Mouse (Mus musculus) liver, embryonic 16.5 days (tissue): Measurements from ENCODE around the gene Proca1. TPM values are rescaled to one million over a fixed set of nuclear protein-coding genes. Genes with fewer than 3 reads are reported as not detected.
A peak's percentile ranks its signal among the peaks of the same experiment; 100 is the strongest.

Experiments
- ATAC-seq: fragments of 200-750 bp; cut with Nextera tagmentation; 2 replicates; pipeline ENCODE4 v1.8.0; 2017; ENCODE audit warnings: low read depth, mild to moderate bottlenecking, moderate number of reproducible peaks, moderate library complexity
- H3K27ac ChIP-seq: fragments of 300-500 bp; sonication (generic); 2 replicates; pipeline ENCODE4 v1.5.1; 2014; ENCODE audit warnings: mild to moderate bottlenecking, low read length
- H3K27me3 ChIP-seq: fragments of 300-500 bp; sonication (generic); 2 replicates; pipeline ENCODE4 v1.6.1; 2014; ENCODE audit warnings: low read depth, low read length, mixed read lengths; ENCODE audit not compliant: control insufficient read depth, insufficient read depth
- H3K36me3 ChIP-seq: fragments of 300-500 bp; sonication (generic); 2 replicates; pipeline ENCODE4 v1.6.1; 2014; ENCODE audit warnings: mild to moderate bottlenecking; ENCODE audit not compliant: control insufficient read depth, insufficient read depth
- H3K4me1 ChIP-seq: fragments of 300-500 bp; sonication (generic); 2 replicates; pipeline ENCODE4 v1.6.1; 2014; ENCODE audit warnings: low read depth, low read length, mixed read lengths; ENCODE audit not compliant: control insufficient read depth
- H3K4me2 ChIP-seq: fragments of 300-500 bp; sonication (generic); 2 replicates; pipeline ENCODE4 v1.6.1; 2014; ENCODE audit warnings: low read depth, low read length, mixed read lengths
- H3K4me3 ChIP-seq: fragments of 300-500 bp; sonication (generic); 2 replicates; pipeline ENCODE4 v1.5.1; 2014; ENCODE audit warnings: low read depth, mild to moderate bottlenecking, low read length
- H3K9ac ChIP-seq: fragments of 300-500 bp; sonication (generic); 2 replicates; pipeline ENCODE4 v1.6.1; 2014; ENCODE audit warnings: low read depth, low read length
- H3K9me3 ChIP-seq: fragments of 300-500 bp; sonication (generic); replicated peaks from 2 replicates; pipeline ENCODE4 v1.6.1; 2016; ENCODE audit warnings: low read length; ENCODE audit not compliant: control insufficient read depth
- WGBS: fragments of 180-500 bp; shearing (Covaris S2); extraction: QIAGEN DNeasy Blood & Tissue Kit; methylation state at CpG from one replicate; pipeline ENCODE4 v1.1.7; 2014; ENCODE audit not compliant: insufficient replicate concordance; 5-methylcytosine and 5-hydroxymethylcytosine counted together
- polyA plus RNA-seq: library from polyadenylated mRNA; unstranded; fragments of >200 nt; fragmentation: Nextera tagmentation; extraction: Ambion mirVana; gene quantifications from 2 replicates; pipeline ENCODE4 v1.2.1, GENCODE M21; 2015

Gene Proca1
- polyA plus RNA-seq, 1 experiment from 2014 or later: 0.44 TPM

GRCm38 (mm10) chr11:78223586-78223985 is 30.4 kb downstream of the Proca1 start:
- no peak overlapping the region for H3K4me3 ChIP-seq
- H3K36me3 ChIP-seq: peaks cover 64% of the 10 kb centered on the region
- H3K27ac ChIP-seq: no peak overlapping the region
- WGBS: 89% methylated on average over 4 of the region's 4 CpGs
- no peaks in the 10 kb centered on the region for H3K27me3 ChIP-seq
- H3K4me2 ChIP-seq: no peak overlapping the region
- no peaks in the 10 kb centered on the region for H3K9me3 ChIP-seq
- no peak overlapping the region for H3K9ac ChIP-seq
- ATAC-seq: no peak
- H3K4me1 ChIP-seq: no peaks in the 10 kb centered on the region

DNA sequence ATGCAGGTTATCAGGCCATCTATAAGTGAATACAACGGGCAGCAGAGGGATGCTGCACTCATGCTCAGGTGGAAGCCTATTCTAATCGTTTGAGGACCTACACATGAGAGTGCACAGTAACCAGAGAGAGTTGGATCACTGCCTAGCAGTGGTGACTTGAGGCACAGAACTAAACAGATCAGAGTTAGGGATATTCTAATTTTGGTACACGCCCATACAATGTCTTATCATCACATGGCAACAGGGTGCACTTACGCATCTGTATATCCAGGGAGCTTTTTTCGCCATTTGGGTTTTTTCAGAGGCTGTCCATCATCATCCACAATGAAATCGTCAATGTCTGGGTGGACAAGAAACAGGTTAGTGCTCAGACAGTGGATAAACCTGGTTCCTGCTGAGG is 38.3 kb downstream of the Proca1 start:
- no peak for ATAC-seq
- Histone ChIP-seq H3K4me3 (no peak overlapping the region), H3K27me3 (no peaks in the 10 kb centered on the region), H3K36me3 (peaks cover 52% of the 10 kb centered on the region), H3K9me3 (no peaks in the 10 kb centered on the region), H3K27ac (no peak overlapping the region), H3K9ac (no peak overlapping the region), H3K4me2 (no peak overlapping the region), H3K4me1 (no peaks in the 10 kb centered on the region; the same call in 1 of the 2 replicates)
- WGBS: 59% methylated on average over 6 of the region's 6 CpGs

DNA sequence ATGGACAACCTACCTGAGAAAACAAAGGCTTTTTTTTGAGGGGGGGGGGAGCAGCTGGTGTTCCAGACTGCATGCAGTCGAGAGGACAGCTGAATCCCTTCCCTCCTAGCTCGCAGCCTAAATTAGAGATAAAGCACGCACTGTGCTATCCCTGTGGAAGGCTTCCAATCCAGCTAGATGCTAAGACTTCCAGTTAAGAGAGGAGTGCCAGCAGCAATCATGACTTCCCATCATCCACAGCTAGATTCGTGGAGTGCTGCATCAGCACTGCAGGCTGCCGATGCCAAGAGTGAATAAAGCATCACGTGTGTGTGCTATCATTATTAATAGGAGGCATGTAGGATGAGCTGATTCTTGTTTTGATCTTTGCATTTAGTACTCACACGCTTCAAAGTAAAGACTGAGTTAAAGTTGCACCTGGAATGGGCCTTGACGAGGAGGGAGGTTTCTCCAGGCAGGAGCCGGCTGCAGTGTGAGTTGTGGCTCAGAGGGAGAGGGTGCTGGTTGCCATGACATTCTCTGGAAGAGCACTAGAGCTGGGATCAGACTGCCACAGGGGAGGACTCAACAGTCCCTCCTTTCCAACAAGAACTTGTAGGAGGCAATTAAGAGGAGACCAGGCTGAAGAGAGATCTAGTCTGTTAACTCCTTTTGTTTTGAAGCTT is 47.1 kb downstream of the Proca1 start:
- Histone ChIP-seq H3K36me3 (peaks cover 7% of the 10 kb centered on the region), H3K9me3 (no peaks in the 10 kb centered on the region), H3K4me1 (peaks cover 11% of the 10 kb centered on the region), H3K4me2 (no peak overlapping the region), H3K4me3 (no peak overlapping the region), H3K27me3 (no peaks in the 10 kb centered on the region), H3K9ac (no peak overlapping the region), H3K27ac (no peak overlapping the region)
- ATAC-seq: no peak
- 85% methylated on average over 9 of the region's 9 CpGs for WGBS

- Histone ChIP-seq H3K4me2 (peak overlapping the region; percentile 64), H3K36me3 (no peaks in the 10 kb centered on the region), H3K4me3 (peak overlapping the region; percentile 92), H3K9me3 (no peaks in the 10 kb centered on the region), H3K27ac (peak overlapping the region; percentile 98), H3K27me3 (no peaks in the 10 kb centered on the region), H3K4me1 (peaks cover 25% of the 10 kb centered on the region), H3K9ac (peak overlapping the region; percentile 90)
- 0% methylated on average over 19 of the region's 19 CpGs for WGBS
- ATAC-seq: peak; percentile 17
These were observed 52.1 kb downstream of the Proca1 start for GRCm38 (mm10) chr11:78245261-78245626.

DNA sequence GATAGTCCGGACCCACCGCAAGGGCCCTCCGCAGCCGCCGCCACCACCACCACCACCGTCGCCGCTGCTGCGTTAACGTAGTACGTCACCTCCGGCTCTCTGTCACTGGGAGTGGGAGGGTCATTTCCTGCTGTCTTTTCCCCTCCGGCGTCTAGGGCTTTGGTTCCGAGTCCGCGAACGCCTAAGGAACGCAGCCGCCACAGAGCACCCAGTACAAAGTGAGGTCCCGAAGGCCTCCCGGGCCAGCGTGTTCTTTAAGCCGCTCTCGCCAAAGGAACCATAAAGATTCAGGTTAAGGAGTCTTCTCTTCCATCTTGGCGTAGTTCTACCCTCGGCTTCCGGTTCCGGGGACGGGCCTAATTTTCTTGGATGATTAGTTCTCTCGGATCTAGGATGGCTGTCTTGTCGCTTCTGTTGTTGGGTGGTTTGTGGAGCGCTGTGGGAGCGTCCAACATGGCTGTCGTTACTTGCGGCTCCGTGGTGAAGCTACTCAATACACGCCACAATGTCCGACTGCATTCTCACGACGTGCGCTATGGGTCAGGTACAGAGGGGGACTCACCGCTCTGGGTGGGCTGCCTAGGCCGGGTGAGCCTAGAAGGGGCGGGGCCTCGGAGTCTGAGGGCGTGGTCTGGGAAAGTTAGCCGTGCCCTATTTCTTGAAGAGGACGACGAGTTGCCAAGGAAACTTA is 52.6 kb downstream of the Proca1 start, which contains the start of the genes Sdf2 and Supt6:
Gene Sdf2, plus strand, starts transcription at position 120 of the 691 bp plus-strand sequence.
Gene Supt6, minus strand, starts transcription at position 361 of the 691 bp plus-strand sequence.
- peak within 1 kb of the TSS; percentile 64 for H3K4me2 ChIP-seq
- H3K27ac ChIP-seq: peak within 1 kb of the TSS; percentile 98
- WGBS: under 1% methylated on average over 50 of the region's 50 CpGs
- peak within 1 kb of the TSS; percentile 90 for H3K9ac ChIP-seq
- H3K27me3 ChIP-seq: no peaks in the 10 kb centered on the region
- no peaks in the 10 kb centered on the region for H3K36me3 ChIP-seq
- peaks cover 25% of the 10 kb centered on the region for H3K4me1 ChIP-seq
- H3K9me3 ChIP-seq: no peaks in the 10 kb centered on the region
- H3K4me3 ChIP-seq: peak within 1 kb of the TSS; percentile 92
- peak; percentile 90 for ATAC-seq

GRCm38 (mm10) chr11:78246318-78247011 is 53.3 kb downstream of the Proca1 start:
- 45% methylated on average over 7 of the region's 7 CpGs for WGBS
- Histone ChIP-seq H3K4me2 (peak overlapping the region; percentile 64), H3K4me3 (peak overlapping the region; percentile 92), H3K36me3 (no peaks in the 10 kb centered on the region; the same call in 1 of the 2 replicates), H3K27me3 (no peaks in the 10 kb centered on the region), H3K9ac (peak overlapping the region; percentile 90), H3K4me1 (peaks cover 25% of the 10 kb centered on the region), H3K27ac (peak overlapping the region; percentile 98), H3K9me3 (no peaks in the 10 kb centered on the region)
- ATAC-seq: no peak

DNA sequence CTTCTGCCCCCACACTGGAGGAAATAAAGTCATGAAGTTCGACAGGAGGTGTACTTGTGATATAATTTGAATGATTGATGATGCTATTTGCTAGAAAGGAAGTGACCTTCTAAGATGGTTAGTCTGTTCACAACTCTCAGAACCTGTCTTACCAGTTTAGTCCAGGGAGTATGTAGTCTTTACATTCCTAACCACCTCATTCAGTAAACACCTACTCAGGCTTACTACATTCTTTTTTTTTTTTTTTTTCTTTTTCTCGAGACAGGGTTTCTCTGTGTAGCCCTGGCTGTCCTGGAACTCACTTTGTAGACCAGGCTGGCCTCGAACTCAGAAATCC is 53.8 kb downstream of the Proca1 start:
- Histone ChIP-seq H3K4me1 (peaks cover 25% of the 10 kb centered on the region), H3K4me3 (peak overlapping the region; percentile 92), H3K36me3 (no peaks in the 10 kb centered on the region; the same call in 1 of the 2 replicates), H3K27ac (no peak overlapping the region), H3K4me2 (peak overlapping the region; percentile 64), H3K9me3 (no peaks in the 10 kb centered on the region), H3K9ac (no peak overlapping the region), H3K27me3 (no peaks in the 10 kb centered on the region)
- no peak for ATAC-seq
- 42% methylated on average over 3 of the region's 3 CpGs for WGBS

- Histone ChIP-seq H3K27ac (no peak overlapping the region), H3K4me3 (peak overlapping the region; percentile 27), H3K36me3 (peaks cover 5% of the 10 kb centered on the region), H3K4me2 (peak overlapping the region; percentile 64), H3K27me3 (no peaks in the 10 kb centered on the region), H3K9me3 (no peaks in the 10 kb centered on the region), H3K4me1 (peaks cover 25% of the 10 kb centered on the region), H3K9ac (no peak overlapping the region)
- WGBS: 52% methylated on average over 4 of the region's 4 CpGs
- no peak for ATAC-seq
These were observed 54.5 kb downstream of the Proca1 start for GRCm38 (mm10) chr11:78247727-78248140.
